Mouse (Mus musculus): ENCODE measurements around the gene Plin4.

DNA sequence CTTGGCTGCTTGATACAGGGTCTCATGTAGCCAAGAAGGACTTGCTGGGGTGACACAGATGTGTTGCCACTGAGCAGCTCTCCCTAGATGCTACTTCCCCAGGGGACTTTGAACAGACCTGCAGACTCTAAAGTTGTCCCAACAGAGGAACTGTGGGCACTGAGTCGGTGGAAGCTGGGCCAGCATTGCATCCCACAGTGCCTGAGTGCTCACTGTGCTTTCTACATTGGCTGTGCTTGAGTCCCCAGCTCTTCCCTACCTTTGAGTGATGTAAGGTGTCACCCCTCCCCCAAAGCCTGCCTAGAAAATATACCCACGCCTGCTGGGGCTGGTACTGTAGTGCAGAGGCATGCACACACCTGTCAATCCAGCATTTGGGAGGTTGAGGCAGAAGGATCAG lies 1.9 kb downstream of the Plin4 start:
- TF ChIP-seq CTCF (conservative IDR thresholded peaks at IDR 0.05 in 1 of 2, IDR thresholded peaks at IDR 0.05 in 1 of 2; ENCODE audit: low read depth in 2 of 2, low read length in 2 of 2) (no peak), SMC3 (IDR thresholded peaks at IDR 0.05; ENCODE audit: low read depth, low read length) (no peak), NRF1 (IDR thresholded peaks at IDR 0.05; ENCODE audit: low read depth, low read length) (no peak), MAX (IDR thresholded peaks at IDR 0.05; ENCODE audit: low read length) (no peak), MAFK (IDR thresholded peaks at IDR 0.05; ENCODE audit: insufficient replicate concordance, low read length) (no peak), RAD21 (IDR thresholded peaks at IDR 0.05; ENCODE audit: low read depth, low read length) (no peak), POLR2A (IDR thresholded peaks at IDR 0.05; ENCODE audit: low read depth, low read length) (no peak), USF2 (conservative IDR thresholded peaks at IDR 0.05; ENCODE audit: low read depth, low read length) (no peak), TBP (conservative IDR thresholded peaks at IDR 0.05; ENCODE audit: low read depth, low read length) (no peak), POLR2AphosphoS2 (IDR thresholded peaks at IDR 0.05; ENCODE audit: low read depth, low read length) (no peak), ZKSCAN1 (IDR thresholded peaks at IDR 0.05; ENCODE audit: borderline replicate concordance, low read depth, low read length) (no peak), CHD1 (IDR thresholded peaks at IDR 0.05; ENCODE audit: low read depth, low read length) (no peak), CHD2 (IDR thresholded peaks at IDR 0.05; ENCODE audit: low read length) (no peak), JUND (conservative IDR thresholded peaks at IDR 0.05; ENCODE audit: low read depth, low read length) (no peak)
